Mouse (Mus musculus): ENCODE measurements around the gene Asb18.

Asb18 gene

DNA sequence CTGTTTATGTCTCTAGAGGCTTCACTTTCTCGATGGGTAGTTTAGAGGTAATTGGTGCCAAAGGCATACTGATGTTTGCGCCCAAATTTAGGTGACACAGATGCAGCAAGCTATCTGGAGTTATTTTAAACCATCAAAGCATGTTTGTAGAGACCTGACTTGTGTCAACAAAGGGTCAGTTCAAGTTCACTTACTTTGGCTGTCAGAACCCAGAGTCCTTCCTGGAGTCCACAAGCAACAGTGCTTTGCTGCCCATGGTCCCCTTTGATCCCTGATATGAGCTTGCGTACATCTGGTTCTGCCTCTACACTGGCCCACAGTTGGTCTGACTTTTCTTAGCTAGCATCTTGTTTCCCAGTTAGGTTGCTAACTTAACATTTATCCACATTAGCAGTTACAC, 14.6 kb downstream of the Asb18 start:
- Histone ChIP-seq H3K36me3 (ENCODE audit: insufficient read depth, low read length) (no peaks in the 10 kb centered on the region), H3K9me3 (ENCODE audit: low read length) (no peaks in the 10 kb centered on the region), H3K27me3 (ENCODE audit: insufficient read depth, low read length) (peaks cover 64% of the 10 kb centered on the region), H3K4me1 (replicated peaks; ENCODE audit: low read depth, low read length) (peaks cover 28% of the 10 kb centered on the region), H3K4me3 (replicated peaks; ENCODE audit: low read length) (no peak overlapping the region)
- no peak for TF ChIP-seq CTCF (conservative IDR thresholded peaks at IDR 0.05; ENCODE audit: low read length)
- no peak for TF ChIP-seq NANOG (IDR thresholded peaks at IDR 0.05; ENCODE audit: borderline replicate concordance, low read length)
- no peak for TF ChIP-seq POU5F1 (IDR thresholded peaks at IDR 0.05; ENCODE audit: borderline replicate concordance, low read length)

DNA sequence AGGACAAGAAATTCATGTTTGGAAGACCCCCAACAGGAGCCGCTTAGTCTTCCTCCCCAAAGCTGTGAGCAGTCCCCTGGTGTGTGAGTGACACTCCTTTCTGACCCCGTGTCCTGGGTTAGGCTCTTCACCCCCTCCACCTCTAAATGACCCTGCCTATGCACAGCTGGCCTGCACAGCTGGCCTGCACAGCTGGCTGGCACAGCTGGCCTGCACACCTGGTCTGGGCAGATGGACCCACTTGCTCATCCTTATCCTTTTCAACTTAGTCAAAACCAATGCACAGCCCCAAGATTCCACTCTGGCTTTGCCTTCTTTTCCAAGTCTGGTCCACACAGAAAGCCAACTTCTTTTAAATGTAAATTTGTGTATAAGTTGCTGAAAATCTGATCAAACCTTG, 15.8 kb downstream of the Asb18 start:
- Histone ChIP-seq H3K9me3 (ENCODE audit: low read length) (no peaks in the 10 kb centered on the region), H3K36me3 (ENCODE audit: insufficient read depth, low read length) (no peaks in the 10 kb centered on the region), H3K4me1 (replicated peaks; ENCODE audit: low read depth, low read length) (peaks cover 28% of the 10 kb centered on the region), H3K27me3 (ENCODE audit: insufficient read depth, low read length) (peaks cover 67% of the 10 kb centered on the region), H3K4me3 (replicated peaks; ENCODE audit: low read length) (no peak overlapping the region)
- TF ChIP-seq CTCF (conservative IDR thresholded peaks at IDR 0.05; ENCODE audit: low read length) = no peak
- TF ChIP-seq NANOG (IDR thresholded peaks at IDR 0.05; ENCODE audit: borderline replicate concordance, low read length) = no peak
- TF ChIP-seq POU5F1 (IDR thresholded peaks at IDR 0.05; ENCODE audit: borderline replicate concordance, low read length) = no peak

DNA sequence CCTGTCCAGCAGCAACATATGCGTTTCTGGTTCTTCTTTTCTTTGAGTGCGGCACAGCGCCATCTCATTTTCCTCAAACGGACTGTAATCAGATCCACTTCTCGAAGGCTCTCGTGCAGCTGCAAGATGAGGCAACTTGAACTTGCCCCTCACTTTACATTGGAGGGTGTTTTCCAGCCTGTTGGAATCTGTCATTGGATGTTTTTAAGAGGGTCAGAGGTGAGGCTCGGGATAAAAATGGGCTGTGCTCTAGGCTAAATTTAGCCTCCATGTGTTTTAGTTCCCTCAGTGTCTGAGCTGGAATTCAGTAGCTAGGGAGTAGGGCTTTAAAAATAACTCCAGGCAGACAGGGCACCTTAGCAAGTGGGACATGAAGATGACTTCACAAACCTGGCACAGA, 16.4 kb downstream of the Asb18 start:
- no peak for TF ChIP-seq NANOG (IDR thresholded peaks at IDR 0.05; ENCODE audit: borderline replicate concordance, low read length)
- no peak for TF ChIP-seq POU5F1 (IDR thresholded peaks at IDR 0.05; ENCODE audit: borderline replicate concordance, low read length)
- TF ChIP-seq CTCF (conservative IDR thresholded peaks at IDR 0.05; ENCODE audit: low read length) = no peak
- Histone ChIP-seq H3K9me3 (ENCODE audit: low read length) (no peaks in the 10 kb centered on the region), H3K4me3 (replicated peaks; ENCODE audit: low read length) (no peak overlapping the region), H3K4me1 (replicated peaks; ENCODE audit: low read depth, low read length) (peaks cover 26% of the 10 kb centered on the region), H3K36me3 (ENCODE audit: insufficient read depth, low read length) (no peaks in the 10 kb centered on the region), H3K27me3 (ENCODE audit: insufficient read depth, low read length) (peaks cover 71% of the 10 kb centered on the region)

DNA sequence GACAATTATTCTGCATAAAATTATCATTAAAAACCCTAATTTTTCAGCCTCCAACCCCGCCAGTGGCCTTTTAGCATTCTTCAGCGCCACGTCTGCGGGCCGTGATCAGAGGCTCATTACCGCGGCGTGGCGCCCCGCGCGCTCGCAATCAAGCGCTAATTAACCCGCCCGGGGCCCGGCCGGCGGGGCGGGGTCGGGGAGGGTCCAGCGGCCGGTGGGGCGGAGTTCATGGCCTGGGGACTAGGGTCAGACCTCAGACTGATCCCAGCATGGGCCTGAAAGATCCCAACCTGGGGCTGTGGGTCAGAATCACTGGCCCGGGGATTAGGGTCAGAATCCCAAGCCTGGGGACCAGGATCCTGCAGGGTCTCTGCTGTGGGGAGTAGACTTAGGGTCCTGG, 22.2 kb downstream of the Asb18 start:
- H3K27me3 ChIP-seq (ENCODE audit: insufficient read depth, low read length) = peaks cover 78% of the 10 kb centered on the region
- H3K36me3 ChIP-seq (ENCODE audit: insufficient read depth, low read length) = no peaks in the 10 kb centered on the region
- no peaks in the 10 kb centered on the region for H3K9me3 ChIP-seq (ENCODE audit: low read length)
- TF ChIP-seq NANOG (IDR thresholded peaks at IDR 0.05; ENCODE audit: borderline replicate concordance, low read length) (no peak), POU5F1 (IDR thresholded peaks at IDR 0.05; ENCODE audit: borderline replicate concordance, low read length) (no peak), CTCF (conservative IDR thresholded peaks at IDR 0.05; ENCODE audit: low read length) (no peak)
- H3K4me3 ChIP-seq (replicated peaks; ENCODE audit: low read length) = peak overlapping the region; percentile 71
- peaks cover 15% of the 10 kb centered on the region for H3K4me1 ChIP-seq (replicated peaks; ENCODE audit: low read depth, low read length)

DNA sequence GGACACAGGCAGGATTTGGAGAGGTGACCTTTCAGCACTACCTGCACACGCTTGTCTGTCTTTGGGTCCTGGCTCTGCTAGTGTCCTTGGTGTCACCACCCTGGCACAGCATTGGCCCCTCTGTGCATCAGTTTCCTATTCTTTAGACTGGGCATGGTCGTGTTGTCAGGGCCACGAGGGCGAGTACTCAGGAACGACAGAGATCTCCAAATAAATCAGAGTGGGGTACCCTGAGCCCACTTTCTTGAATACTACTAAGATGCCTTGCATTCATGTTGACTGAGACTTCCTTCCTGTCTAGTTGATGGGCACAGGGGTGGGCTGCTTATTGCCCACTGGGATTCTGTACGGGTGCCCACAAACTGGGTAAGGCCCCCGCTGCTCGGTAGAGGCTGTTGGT, 37.2 kb downstream of the Asb18 start:
- TF ChIP-seq POU5F1 (IDR thresholded peaks at IDR 0.05; ENCODE audit: borderline replicate concordance, low read length) (no peak), NANOG (IDR thresholded peaks at IDR 0.05; ENCODE audit: borderline replicate concordance, low read length) (no peak), CTCF (conservative IDR thresholded peaks at IDR 0.05; ENCODE audit: low read length) (no peak)
- no peaks in the 10 kb centered on the region for H3K9me3 ChIP-seq (ENCODE audit: low read length)
- no peak overlapping the region for H3K4me3 ChIP-seq (replicated peaks; ENCODE audit: low read length)
- H3K27me3 ChIP-seq (ENCODE audit: insufficient read depth, low read length) = peaks cover 22% of the 10 kb centered on the region
- no peaks in the 10 kb centered on the region for H3K36me3 ChIP-seq (ENCODE audit: insufficient read depth, low read length)
- peaks cover 15% of the 10 kb centered on the region for H3K4me1 ChIP-seq (replicated peaks; ENCODE audit: low read depth, low read length)

DNA sequence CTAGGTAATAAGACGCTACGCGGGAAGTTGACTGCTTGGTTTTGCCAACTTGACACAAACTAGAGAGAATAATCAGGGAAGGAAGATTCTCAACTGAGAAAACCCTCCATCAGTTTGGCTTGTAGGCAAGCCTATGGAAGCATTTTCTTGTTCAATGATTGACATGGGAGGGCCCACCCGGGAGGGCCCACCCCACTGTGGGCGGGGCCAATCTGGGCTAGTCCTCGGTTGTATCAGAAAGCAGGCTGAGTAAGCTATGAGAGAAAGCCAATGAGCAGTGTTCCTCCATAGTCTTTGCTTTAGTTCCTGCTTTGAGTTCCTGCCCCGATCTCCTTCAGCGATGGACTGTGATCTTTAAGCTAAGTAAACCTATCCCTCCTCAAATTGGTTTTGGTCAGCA, 38.1 kb downstream of the Asb18 start:
- no peaks in the 10 kb centered on the region for H3K36me3 ChIP-seq (ENCODE audit: insufficient read depth, low read length)
- H3K4me1 ChIP-seq (replicated peaks; ENCODE audit: low read depth, low read length) = peaks cover 15% of the 10 kb centered on the region
- no peaks in the 10 kb centered on the region for H3K9me3 ChIP-seq (ENCODE audit: low read length)
- H3K27me3 ChIP-seq (ENCODE audit: insufficient read depth, low read length) = peaks cover 30% of the 10 kb centered on the region
- no peak overlapping the region for H3K4me3 ChIP-seq (replicated peaks; ENCODE audit: low read length)
- TF ChIP-seq CTCF (conservative IDR thresholded peaks at IDR 0.05; ENCODE audit: low read length) (no peak), NANOG (IDR thresholded peaks at IDR 0.05; ENCODE audit: borderline replicate concordance, low read length) (no peak)

DNA sequence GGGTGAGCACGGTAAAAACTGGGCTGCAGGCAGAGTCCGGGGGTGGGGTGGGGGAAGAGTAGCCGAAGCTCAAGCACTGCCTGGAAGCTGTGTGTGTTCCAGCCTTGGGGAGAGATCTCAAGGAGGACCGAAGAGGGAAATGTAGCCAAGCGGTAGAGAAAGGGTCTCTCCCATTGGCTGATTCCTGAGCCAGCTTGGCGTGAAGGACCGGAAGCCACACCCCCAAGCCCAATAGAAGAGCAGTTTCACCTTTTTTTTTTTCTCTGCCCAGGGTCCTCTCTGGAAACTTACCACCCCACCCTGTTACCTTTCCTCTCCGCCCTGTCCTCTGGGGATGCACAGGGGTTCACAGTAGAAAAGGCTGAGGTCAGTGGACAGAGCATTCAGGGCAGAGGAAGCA, 39.9 kb downstream of the Asb18 start:
- H3K9me3 ChIP-seq (ENCODE audit: low read length) = no peaks in the 10 kb centered on the region
- peak overlapping the region; percentile 61 for H3K4me3 ChIP-seq (replicated peaks; ENCODE audit: low read length)
- TF ChIP-seq NANOG (IDR thresholded peaks at IDR 0.05; ENCODE audit: borderline replicate concordance, low read length) (no peak), CTCF (conservative IDR thresholded peaks at IDR 0.05; ENCODE audit: low read length) (no peak)
- peaks cover 49% of the 10 kb centered on the region for H3K27me3 ChIP-seq (ENCODE audit: insufficient read depth, low read length)
- peaks cover 19% of the 10 kb centered on the region for H3K4me1 ChIP-seq (replicated peaks; ENCODE audit: low read depth, low read length)
- H3K36me3 ChIP-seq (ENCODE audit: insufficient read depth, low read length) = no peaks in the 10 kb centered on the region

DNA sequence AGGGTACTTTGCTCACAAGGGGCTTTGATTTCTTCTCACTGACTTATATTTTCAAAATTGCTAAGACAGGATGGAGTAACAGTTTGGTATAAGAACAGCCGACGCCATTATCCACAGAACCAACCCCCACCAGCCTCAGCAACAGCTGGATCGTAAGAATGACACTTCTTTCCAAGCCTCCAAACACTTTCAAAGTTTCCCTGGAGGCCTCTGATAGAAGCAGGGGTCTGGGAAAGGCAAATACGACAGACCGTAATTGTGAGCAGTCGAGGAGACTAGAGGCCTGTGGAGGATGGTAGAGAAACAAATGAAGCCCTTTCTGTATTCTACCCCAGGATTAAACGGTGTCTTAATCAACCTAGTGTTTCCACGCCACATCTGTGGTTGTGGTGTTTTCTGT, 42.6 kb downstream of the Asb18 start:
- Histone ChIP-seq H3K27me3 (ENCODE audit: insufficient read depth, low read length) (peaks cover 62% of the 10 kb centered on the region), H3K4me3 (replicated peaks; ENCODE audit: low read length) (no peak overlapping the region), H3K9me3 (ENCODE audit: low read length) (no peaks in the 10 kb centered on the region), H3K4me1 (replicated peaks; ENCODE audit: low read depth, low read length) (peaks cover 35% of the 10 kb centered on the region), H3K36me3 (ENCODE audit: insufficient read depth, low read length) (no peaks in the 10 kb centered on the region)
- TF ChIP-seq CTCF (conservative IDR thresholded peaks at IDR 0.05; ENCODE audit: low read length) = no peak
- no peak for TF ChIP-seq POU5F1 (IDR thresholded peaks at IDR 0.05; ENCODE audit: borderline replicate concordance, low read length)
- TF ChIP-seq NANOG (IDR thresholded peaks at IDR 0.05; ENCODE audit: borderline replicate concordance, low read length) = no peak

DNA sequence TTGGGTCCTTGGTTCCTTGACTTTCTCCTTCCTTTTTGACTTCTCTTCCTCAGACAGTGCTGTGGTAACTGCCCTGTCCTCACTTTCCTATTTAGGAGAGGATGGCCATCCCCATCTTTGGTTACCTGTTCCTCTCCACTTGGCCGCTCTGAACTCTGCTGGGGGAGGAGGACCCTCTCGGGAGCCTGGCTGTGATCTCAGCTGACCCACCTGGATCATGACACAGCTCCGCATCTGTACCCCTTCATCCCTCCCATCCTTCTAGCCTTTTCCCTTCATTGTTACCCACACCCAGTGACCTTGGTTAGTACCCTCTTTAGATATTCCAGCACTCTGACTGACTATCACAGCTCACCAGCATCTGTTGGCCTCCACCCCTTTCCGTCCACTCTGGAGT, 44.8 kb downstream of the Asb18 start:
- Histone ChIP-seq H3K4me3 (replicated peaks; ENCODE audit: low read length) (no peak overlapping the region), H3K27me3 (ENCODE audit: insufficient read depth, low read length) (peaks cover 75% of the 10 kb centered on the region), H3K4me1 (replicated peaks; ENCODE audit: low read depth, low read length) (peaks cover 33% of the 10 kb centered on the region), H3K9me3 (ENCODE audit: low read length) (no peaks in the 10 kb centered on the region), H3K36me3 (ENCODE audit: insufficient read depth, low read length) (no peaks in the 10 kb centered on the region)
- TF ChIP-seq CTCF (conservative IDR thresholded peaks at IDR 0.05; ENCODE audit: low read length) = no peak
- no peak for TF ChIP-seq NANOG (IDR thresholded peaks at IDR 0.05; ENCODE audit: borderline replicate concordance, low read length)
- no peak for TF ChIP-seq POU5F1 (IDR thresholded peaks at IDR 0.05; ENCODE audit: borderline replicate concordance, low read length)

Data from E14TG2a.4 (cell line).